Mouse (Mus musculus) liver, embryonic 14.5 days (tissue): Measurements from ENCODE around the gene Eif2b5. TPM values are rescaled to one million over a fixed set of nuclear protein-coding genes. Genes with fewer than 3 reads are reported as not detected.

Experiments used
- ATAC-seq: fragments of 200-750 bp; cut with Nextera tagmentation; 2 replicates; pipeline ENCODE4 v1.8.0; 2017; ENCODE audit warnings: moderate number of reproducible peaks, mild to moderate bottlenecking, moderate library complexity; ENCODE audit not compliant: insufficient read depth
- DNase-seq, 3 experiments: peaks; one replicate each; pipeline ENCODE4 v3.0.0-alpha.2; 2012 to 2013; ENCODE audit warnings: low read depth in 3 of 3, low spot score in 3 of 3
- H3K27ac ChIP-seq: fragments of 300-500 bp; sonication (generic); 2 replicates; pipeline ENCODE4 v1.5.1; 2014; ENCODE audit warnings: moderate library complexity, mild to moderate bottlenecking, control low read depth, inconsistent platforms
- H3K27me3 ChIP-seq: fragments of 300-500 bp; sonication (generic); 2 replicates; pipeline ENCODE4 v1.6.1; 2014; ENCODE audit warnings: mild to moderate bottlenecking, low read length, moderate library complexity; ENCODE audit not compliant: control insufficient read depth, insufficient read depth
- H3K36me3 ChIP-seq: fragments of 300-500 bp; sonication (generic); replicated peaks from 2 replicates; pipeline ENCODE4 v1.6.1; 2014; ENCODE audit warnings: low read depth; ENCODE audit not compliant: control insufficient read depth, insufficient read depth
- H3K4me1 ChIP-seq, 2 experiments: fragments of 200-500 bp in 1 of 2; fragments of 300-500 bp in 1 of 2; sonication (generic) in 1 of 2; replicated peaks; 2 replicates each; pipeline ENCODE4 v1.6.1; 2012 to 2014; ENCODE audit warnings: antibody characterized with exemption in 1 of 2, inconsistent platforms in 1 of 2, low read length in 1 of 2; ENCODE audit not compliant: control insufficient read depth in 2 of 2, insufficient read depth in 2 of 2
- H3K4me2 ChIP-seq: fragments of 300-500 bp; sonication (generic); 2 replicates; pipeline ENCODE4 v1.6.1; 2014; ENCODE audit warnings: low read depth, mild to moderate bottlenecking, control low read depth, moderate library complexity
- H3K4me3 ChIP-seq, 2 experiments: fragments of 200-500 bp in 1 of 2; fragments of 300-500 bp in 1 of 2; sonication (generic) in 1 of 2; 2 replicates each; pipeline ENCODE4 v1.5.1; 2012 to 2014; ENCODE audit warnings: low read depth in 2 of 2, low read length in 2 of 2, mild to moderate bottlenecking in 2 of 2, control low read depth in 1 of 2, inconsistent platforms in 1 of 2, moderate library complexity in 1 of 2; ENCODE audit not compliant: insufficient read depth in 1 of 2
- H3K9ac ChIP-seq: fragments of 300-500 bp; sonication (generic); replicated peaks from 2 replicates; pipeline ENCODE4 v1.6.1; 2014; ENCODE audit warnings: mild to moderate bottlenecking, control low read depth, moderate library complexity
- H3K9me3 ChIP-seq: fragments of 300-500 bp; sonication (generic); 2 replicates; pipeline ENCODE4 v1.6.1; 2016; ENCODE audit warnings: low read length, mixed read lengths; ENCODE audit not compliant: control insufficient read depth
- CTCF ChIP-seq: IDR thresholded peaks from 2 replicates; pipeline ENCODE4 v1.5.1; 2016; ENCODE audit warnings: antibody characterized with exemption, low read depth, control low read depth
- EP300 ChIP-seq: IDR thresholded peaks from 2 replicates; pipeline ENCODE4 v1.6.1; 2016; ENCODE audit warnings: antibody characterized with exemption, low read depth
- WGBS: fragments of 180-500 bp; shearing (Covaris S2); extraction: QIAGEN DNeasy Blood & Tissue Kit; methylation state at CpG from one replicate; pipeline ENCODE4 v1.1.7; 2014; ENCODE audit not compliant: insufficient replicate concordance; 5-methylcytosine and 5-hydroxymethylcytosine counted together
- polyA plus RNA-seq, 2 experiments: library from polyadenylated mRNA; depleted of rRNA in 1 of 2; stranded (reverse) in 1 of 2; unstranded in 1 of 2; fragments of >200 nt; fragmentation: Nextera tagmentation in 1 of 2; extraction: Ambion mirVana in 1 of 2; gene quantifications; 2 replicates each; pipeline versions ENCODE4 v1.2.1 to v1.2.3; 2012 to 2014

Eif2b5 gene
- polyA plus RNA-seq, 2 experiments, result 23.3 to 39.0 TPM

DNA sequence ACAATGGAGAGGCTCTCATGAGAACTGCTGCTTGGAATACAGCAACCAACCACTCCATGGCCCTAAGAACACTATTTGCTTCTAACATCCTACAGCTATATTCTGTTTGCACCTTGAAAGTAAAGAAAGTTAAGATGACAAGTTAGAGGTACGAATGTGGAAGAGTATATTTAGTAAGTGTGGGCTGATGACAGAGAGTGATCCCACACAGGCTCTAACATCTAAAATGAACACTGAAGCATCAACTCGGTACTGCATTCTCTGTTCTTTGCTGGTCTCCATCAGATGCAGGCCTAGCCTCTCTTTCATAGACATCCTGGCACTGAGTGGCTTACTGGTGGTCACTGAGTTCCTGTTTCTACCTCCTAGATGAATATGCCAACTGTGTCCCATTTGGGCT is 9.4 kb upstream of the Eif2b5 start:
- no peaks in the 10 kb centered on the region for H3K4me1 ChIP-seq
- no peak overlapping the region for H3K27ac ChIP-seq
- H3K9me3 ChIP-seq, result no peaks in the 10 kb centered on the region
- H3K9ac ChIP-seq, result no peak overlapping the region
- no peak overlapping the region for H3K4me3 ChIP-seq
- no peaks in the 10 kb centered on the region for H3K27me3 ChIP-seq
- no peaks in the 10 kb centered on the region for H3K36me3 ChIP-seq
- no peak overlapping the region for H3K4me2 ChIP-seq
- DNase-seq (no peak), ATAC-seq (no peak)
- WGBS, result 50% methylated on average over 2 of the region's 2 CpGs
- TF ChIP-seq EP300, result no peak
- no peak for TF ChIP-seq CTCF

DNA sequence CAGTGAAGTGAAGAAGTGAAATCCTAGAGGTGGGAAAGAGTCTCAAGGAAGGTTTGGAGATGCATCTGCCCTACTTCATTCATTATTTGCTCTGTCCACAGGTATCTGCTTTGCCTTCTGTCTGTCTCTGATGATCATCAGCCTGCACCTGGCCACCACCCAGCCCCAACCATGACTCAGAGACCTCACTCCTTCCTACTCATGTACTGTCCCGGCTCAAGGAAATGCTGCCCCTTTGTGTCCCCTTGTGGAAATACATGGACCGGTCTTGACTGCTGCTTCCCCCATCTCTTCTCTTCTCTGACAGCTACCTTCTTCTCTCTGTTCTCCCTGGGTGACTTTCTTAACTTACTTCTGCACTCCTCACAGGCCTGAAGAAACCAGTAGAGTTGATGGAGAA is 8.0 kb upstream of the Eif2b5 start:
- ATAC-seq, result peak; percentile 35; the same call in 1 of the 2 replicates
- H3K4me1 ChIP-seq, result no peaks in the 10 kb centered on the region
- no peaks in the 10 kb centered on the region for H3K27me3 ChIP-seq
- peak; percentile 41 for TF ChIP-seq CTCF
- no peak for TF ChIP-seq EP300
- WGBS, result 23% methylated on average over 2 of the region's 2 CpGs
- no peak for DNase-seq
- no peak overlapping the region for H3K4me3 ChIP-seq
- H3K36me3 ChIP-seq, result no peaks in the 10 kb centered on the region
- no peak overlapping the region for H3K4me2 ChIP-seq
- no peak overlapping the region for H3K27ac ChIP-seq
- H3K9me3 ChIP-seq, result no peaks in the 10 kb centered on the region
- H3K9ac ChIP-seq, result no peak overlapping the region

DNA sequence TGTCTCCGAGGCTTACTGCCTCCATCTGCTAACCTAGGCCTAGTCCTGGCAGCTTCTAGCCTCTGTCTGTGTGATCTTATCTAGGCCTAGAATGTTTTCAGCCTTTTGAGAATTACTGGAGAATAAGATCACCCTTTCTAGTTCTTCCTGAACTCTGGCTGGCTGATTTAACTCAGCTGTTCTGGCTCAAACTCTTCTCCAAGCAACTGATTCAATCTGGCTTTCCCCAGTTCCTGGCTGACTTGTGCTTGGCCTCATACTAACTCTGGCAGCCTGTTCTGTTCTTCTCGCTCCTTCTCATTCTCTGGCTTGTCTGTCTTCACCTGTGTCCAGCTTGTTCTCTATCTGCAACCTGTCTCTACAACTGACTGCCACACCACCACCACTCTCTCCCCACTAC is 7.3 kb upstream of the Eif2b5 start:
- Histone ChIP-seq H3K9me3 (no peaks in the 10 kb centered on the region), H3K4me1 (no peaks in the 10 kb centered on the region), H3K9ac (no peak overlapping the region), H3K27ac (no peak overlapping the region), H3K4me3 (no peak overlapping the region), H3K27me3 (no peaks in the 10 kb centered on the region), H3K36me3 (no peaks in the 10 kb centered on the region), H3K4me2 (no peak overlapping the region)
- TF ChIP-seq CTCF (no peak), EP300 (no peak)
- DNase-seq, result no peak
- WGBS, result 60% methylated on average over 2 of the region's 2 CpGs
- no peak for ATAC-seq

DNA sequence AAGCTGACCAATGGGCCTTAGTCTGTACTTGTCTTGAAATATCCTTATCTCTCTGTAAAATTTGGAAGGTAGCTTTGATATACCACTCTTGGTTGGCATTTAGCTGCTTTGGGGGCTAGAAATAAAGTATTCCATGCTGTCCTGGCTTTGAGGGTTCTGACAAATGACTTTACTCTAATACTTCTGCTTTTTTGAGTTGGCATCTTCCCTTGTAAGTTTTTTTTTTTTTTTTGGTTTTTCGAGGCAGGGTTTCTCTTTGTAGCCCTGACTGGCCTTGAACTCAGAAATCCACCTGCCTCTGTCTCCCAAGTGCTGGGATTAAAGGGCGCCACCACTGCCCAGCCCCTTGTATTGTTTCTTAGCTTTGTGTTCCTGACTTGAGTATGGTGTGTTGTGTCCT is 5.2 kb upstream of the Eif2b5 start:
- Histone ChIP-seq H3K36me3 (no peaks in the 10 kb centered on the region), H3K9me3 (no peaks in the 10 kb centered on the region), H3K4me1 (peaks cover 4 to 11% of the 10 kb centered on the region in 2 experiments; a peak in 3 of 4 replicates), H3K9ac (no peak overlapping the region), H3K4me3 (no peak overlapping the region), H3K27me3 (no peaks in the 10 kb centered on the region), H3K4me2 (no peak overlapping the region), H3K27ac (no peak overlapping the region)
- TF ChIP-seq EP300 (no peak), CTCF (no peak)
- DNase-seq (no peak), ATAC-seq (no peak)
- WGBS, result 32% methylated on average over 2 of the region's 2 CpGs

DNA sequence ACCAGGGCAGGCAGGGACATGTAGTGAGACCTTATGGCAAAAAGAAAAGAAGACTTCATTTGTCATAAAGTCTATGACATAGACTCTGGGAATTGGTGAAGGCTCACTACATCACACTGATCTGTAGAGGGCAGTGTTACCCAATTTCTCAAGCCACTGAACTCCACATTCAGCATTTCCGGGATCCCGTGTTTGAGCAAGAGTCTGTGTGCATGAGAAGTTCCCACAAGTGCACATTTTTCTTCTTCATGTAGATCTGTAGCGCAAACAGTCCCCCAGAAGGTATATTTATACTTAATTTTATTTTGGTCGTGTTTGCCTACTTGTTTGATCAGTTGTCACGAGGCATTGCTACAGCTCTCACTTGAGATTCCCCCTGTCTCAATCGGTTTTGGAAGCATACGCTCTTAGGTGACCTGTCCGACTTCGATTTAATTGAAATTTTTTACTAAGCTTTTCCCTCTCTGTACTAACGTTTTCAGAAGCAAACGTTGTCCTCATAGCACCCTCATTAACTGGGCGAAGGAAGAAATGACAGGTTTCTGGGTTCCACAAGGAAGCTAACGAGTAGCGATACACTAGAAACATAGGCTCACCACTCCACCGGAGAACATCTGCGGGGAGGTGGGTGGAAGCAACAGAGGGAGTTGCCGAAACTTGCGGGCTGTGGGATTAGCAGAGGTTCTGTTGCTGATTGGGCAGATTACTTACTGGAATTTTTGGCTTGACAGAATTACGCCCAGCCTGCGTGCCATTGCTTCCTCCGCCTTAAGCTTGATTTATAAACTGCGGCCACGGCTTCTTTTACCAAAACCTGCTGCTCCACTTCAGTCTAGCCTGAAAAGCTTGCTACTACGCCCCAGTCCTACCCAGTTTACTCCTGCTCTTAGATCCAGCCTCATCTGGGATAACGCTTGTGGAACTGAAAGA is 1.7 kb upstream of the Eif2b5 start:
- Histone ChIP-seq H3K36me3 (peaks cover 8% of the 10 kb centered on the region), H3K4me3 (peak overlapping the region; percentile 48 to 53), H3K27me3 (no peaks in the 10 kb centered on the region), H3K27ac (no peak overlapping the region), H3K4me1 (peaks cover 4 to 18% of the 10 kb centered on the region in 2 experiments; a peak in 3 of 4 replicates), H3K4me2 (peak overlapping the region; percentile 77), H3K9me3 (no peaks in the 10 kb centered on the region), H3K9ac (peak overlapping the region; percentile 33)
- TF ChIP-seq CTCF (peak; percentile 84), EP300 (no peak)
- peak; percentile 55 to 69 (median 59) for DNase-seq
- ATAC-seq, result peak; percentile 25; the same call in 1 of the 2 replicates
- WGBS, result 22% methylated on average over 25 of the region's 25 CpGs
